Mouse (Mus musculus) embryonic facial prominence, embryonic 15.5 days (tissue): ENCODE data around the gene C1qtnf5. TPM values are rescaled to one million over a fixed set of nuclear protein-coding genes. Genes with fewer than 3 reads are reported as not detected.

ENCODE experiments used
- polyA plus RNA-seq: library from polyadenylated mRNA; unstranded; fragments of >200 nt; fragmentation: Nextera tagmentation; extraction: Ambion mirVana; gene quantifications from 2 replicates; pipeline ENCODE4 v1.2.1, GENCODE M21; 2015

The C1qtnf5 gene
- polyA plus RNA-seq, 1 experiment from 2014 or later = 6.0 TPM

Other genes with a start within 250 kb of the C1qtnf5 start
- 11.7 and 14.1 TPM in 2 replicates for gene Thy1, start 63.9 kb upstream of the C1qtnf5 start, polyA plus RNA-seq
- gene Usp2, start 40.2 kb upstream of the C1qtnf5 start, polyA plus RNA-seq = 28.2 and 29.5 TPM in 2 replicates
- 0.08 and 0.20 TPM in 2 replicates for gene Mfrp, start 5.5 kb upstream of the C1qtnf5 start, polyA plus RNA-seq
- 0.27 and 0.46 TPM in 2 replicates for gene Gm49380, start 6.3 kb downstream of the C1qtnf5 start, polyA plus RNA-seq
- gene Rnf26, start 6.3 kb downstream of the C1qtnf5 start, polyA plus RNA-seq = 68.0 and 69.8 TPM in 2 replicates
- 38.7 and 42.1 TPM in 2 replicates for gene Mcam, start 27.2 kb downstream of the C1qtnf5 start, polyA plus RNA-seq
- gene Cbl, start 126.8 kb downstream of the C1qtnf5 start, polyA plus RNA-seq = 16.1 and 17.7 TPM in 2 replicates
- 15.9 and 23.5 TPM in 2 replicates for gene Ccdc153, start 133.4 kb downstream of the C1qtnf5 start, polyA plus RNA-seq
- 0.14 and 0.19 TPM in 2 replicates for gene Pdzd3, start 144.2 kb downstream of the C1qtnf5 start, polyA plus RNA-seq
- gene Nlrx1, start 161.4 kb downstream of the C1qtnf5 start, polyA plus RNA-seq = 13.4 and 14.6 TPM in 2 replicates
- 5.1 and 5.5 TPM in 2 replicates for gene Abcg4, start 181.4 kb downstream of the C1qtnf5 start, polyA plus RNA-seq
- 23.0 and 26.6 TPM in 2 replicates for gene Hinfp, start 198.4 kb downstream of the C1qtnf5 start, polyA plus RNA-seq
- gene C2cd2l, start 213.0 kb downstream of the C1qtnf5 start, polyA plus RNA-seq = 9.1 and 10.3 TPM in 2 replicates
- gene Dpagt1, start 218.8 kb downstream of the C1qtnf5 start, polyA plus RNA-seq = 31.4 and 37.2 TPM in 2 replicates
- gene H2afx, start 227.4 kb downstream of the C1qtnf5 start, polyA plus RNA-seq = 288 and 326 TPM in 2 replicates
- gene Hmbs, start 237.0 kb downstream of the C1qtnf5 start, polyA plus RNA-seq = 93.0 and 99.4 TPM in 2 replicates